Mouse (Mus musculus) large intestine, adult 2 months (tissue): ENCODE measurements around the gene Dmac2. TPM values are rescaled to one million over a fixed set of nuclear protein-coding genes. Genes with fewer than 3 reads are reported as not detected.

ENCODE experiments used
- polyA plus RNA-seq: library from polyadenylated mRNA; depleted of rRNA; stranded (reverse); fragments of >200 nt; gene quantifications from 2 replicates; pipeline ENCODE4 v1.2.3, GENCODE M21; 2012; rRNA removed

The Dmac2 gene
- polyA plus RNA-seq, 1 experiment, result 50.9 TPM

Other genes starting within 250 kb of the Dmac2 start
- not detected in 2 replicates for gene Cnfn, start 249.7 kb upstream of the Dmac2 start, polyA plus RNA-seq
- gene Lipe, start 220.7 kb upstream of the Dmac2 start, polyA plus RNA-seq, result 46.9 and 90.5 TPM in 2 replicates
- gene Cxcl17, start 206.5 kb upstream of the Dmac2 start, polyA plus RNA-seq, result 0.20 TPM in 1 of 2 replicates, not detected in the other
- gene Ceacam1, start 141.8 kb upstream of the Dmac2 start, polyA plus RNA-seq, result 658 and 768 TPM in 2 replicates
- 1.2 and 1.3 TPM in 2 replicates for gene Ceacam2, start 79.6 kb upstream of the Dmac2 start, polyA plus RNA-seq
- 23.6 and 36.5 TPM in 2 replicates for gene Erich4, start 3.5 kb upstream of the Dmac2 start, polyA plus RNA-seq
- 7.1 and 7.6 TPM in 2 replicates for gene B3gnt8, start 7.2 kb downstream of the Dmac2 start, polyA plus RNA-seq
- gene Bckdha, start 39.6 kb downstream of the Dmac2 start, polyA plus RNA-seq, result 56.6 and 66.8 TPM in 2 replicates
- gene Exosc5, start 39.8 kb downstream of the Dmac2 start, polyA plus RNA-seq, result 51.4 and 55.4 TPM in 2 replicates
- 0.29 and 0.79 TPM in 2 replicates for gene Tmem91, start 55.8 kb downstream of the Dmac2 start, polyA plus RNA-seq
- 21.8 and 24.6 TPM in 2 replicates for gene B9d2, start 61.4 kb downstream of the Dmac2 start, polyA plus RNA-seq
- 17.0 and 18.3 TPM in 2 replicates for gene Tgfb1, start 67.6 kb downstream of the Dmac2 start, polyA plus RNA-seq
- gene Ccdc97, start 99.7 kb downstream of the Dmac2 start, polyA plus RNA-seq, result 39.0 and 46.6 TPM in 2 replicates
- gene Hnrnpul1, start 135.3 kb downstream of the Dmac2 start, polyA plus RNA-seq, result 35.8 and 42.9 TPM in 2 replicates
- gene Axl, start 169.3 kb downstream of the Dmac2 start, polyA plus RNA-seq, result 15.3 and 24.2 TPM in 2 replicates
- gene Cyp2s1, start 197.5 kb downstream of the Dmac2 start, polyA plus RNA-seq, result 49.2 and 66.1 TPM in 2 replicates